Mouse (Mus musculus) stomach, postnatal 0 days (tissue): ENCODE measurements around the gene H2al1h. TPM values are rescaled to one million over a fixed set of nuclear protein-coding genes. Genes with fewer than 3 reads are reported as not detected.
"Not testable (repeated sequence)": the region's sequence is repeated elsewhere in the genome, so short reads cannot be mapped to it uniquely, and the experiment has no call there.

ENCODE experiments used
- ATAC-seq: fragments of 200-750 bp; cut with Nextera tagmentation; 2 replicates; pipeline ENCODE4 v1.8.0; 2017; ENCODE audit not compliant: low FRiP score, low TSS enrichment
- DNase-seq: peaks from one replicate; pipeline ENCODE4 v3.0.0-alpha.2; 2016; ENCODE audit warnings: low spot score
- H3K27ac ChIP-seq: fragments of 300-500 bp; sonication (generic); replicated peaks from 2 replicates; pipeline ENCODE4 v1.5.1; 2014; ENCODE audit warnings: mild to moderate bottlenecking, control low read depth
- H3K27me3 ChIP-seq: fragments of 300-500 bp; sonication (generic); 2 replicates; pipeline ENCODE4 v1.6.1; 2014; ENCODE audit warnings: low read length; ENCODE audit not compliant: control insufficient read depth, insufficient read depth
- H3K36me3 ChIP-seq: fragments of 300-500 bp; sonication (generic); 2 replicates; pipeline ENCODE4 v1.6.1; 2014; ENCODE audit warnings: low read length, mixed read lengths; ENCODE audit not compliant: control insufficient read depth, insufficient read depth
- H3K4me1 ChIP-seq: fragments of 300-500 bp; sonication (generic); replicated peaks from 2 replicates; pipeline ENCODE4 v1.6.1; 2014; ENCODE audit warnings: antibody characterized with exemption; ENCODE audit not compliant: control insufficient read depth, insufficient read depth
- H3K4me2 ChIP-seq: fragments of 300-500 bp; sonication (generic); replicated peaks from 2 replicates; pipeline ENCODE4 v1.6.1; 2014; ENCODE audit warnings: low read depth, mild to moderate bottlenecking, control low read depth, moderate library complexity
- H3K4me3 ChIP-seq: fragments of 300-500 bp; sonication (generic); 2 replicates; pipeline ENCODE4 v1.5.1; 2014; ENCODE audit warnings: low read depth, low read length, control low read depth
- H3K9ac ChIP-seq: fragments of 300-500 bp; sonication (generic); 2 replicates; pipeline ENCODE4 v1.6.1; 2014; ENCODE audit warnings: mild to moderate bottlenecking, low read length, control low read depth, mixed read lengths
- H3K9me3 ChIP-seq: fragments of 300-500 bp; sonication (generic); 2 replicates; pipeline ENCODE4 v1.6.1; 2016; ENCODE audit warnings: low read length; ENCODE audit not compliant: control insufficient read depth
- CTCF ChIP-seq: IDR thresholded peaks from 2 replicates; pipeline ENCODE4 v1.5.1; 2016; ENCODE audit warnings: antibody characterized with exemption, low read depth, mild to moderate bottlenecking, moderate library complexity
- EP300 ChIP-seq: optimal IDR thresholded peaks from 2 replicates; pipeline ENCODE3; 2016; ENCODE audit warnings: antibody characterized with exemption
- WGBS: fragments of 180-500 bp; shearing (Covaris S2); extraction: QIAGEN DNeasy Blood & Tissue Kit; methylation state at CpG from one replicate; pipeline ENCODE4 v1.1.7; 2014; 5-methylcytosine and 5-hydroxymethylcytosine counted together
- polyA plus RNA-seq: library from polyadenylated mRNA; unstranded; fragments of >200 nt; fragmentation: Nextera tagmentation; extraction: Ambion mirVana; gene quantifications from 2 replicates; pipeline ENCODE4 v1.2.1, GENCODE M21; 2015

The H2al1h gene
- not detected in 2 replicates for polyA plus RNA-seq

DNA sequence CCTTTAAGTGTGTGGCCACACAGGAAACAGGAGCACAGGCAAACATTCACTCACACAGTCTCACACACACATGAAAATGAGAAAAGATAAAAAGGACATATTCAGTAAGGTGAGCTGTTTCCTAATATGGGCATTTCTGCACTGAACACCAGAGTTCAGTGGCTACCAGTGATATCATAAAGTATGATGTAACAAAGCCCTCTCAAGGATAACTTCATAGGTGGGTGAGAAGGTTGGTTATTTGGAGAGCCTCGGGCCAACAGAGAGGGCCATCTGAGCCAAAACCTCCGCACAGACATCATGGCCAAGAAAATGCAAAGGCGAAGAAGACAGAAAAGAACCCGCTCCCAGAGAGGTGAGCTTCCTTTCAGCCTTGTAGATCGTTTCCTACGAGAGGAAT, at the start of gene H2al1h:
TSS of gene H2al1h (plus strand) at position 301 of the 400 bp plus-strand sequence.
- not testable (repeated sequence) for DNase-seq, H3K27ac ChIP-seq, H3K4me2 ChIP-seq, H3K9me3 ChIP-seq, H3K9ac ChIP-seq, H3K4me3 ChIP-seq, H3K27me3 ChIP-seq, ATAC-seq, H3K36me3 ChIP-seq, H3K4me1 ChIP-seq
- no CpG with 5 or more reads among the region's 6 CpGs for WGBS

DNA sequence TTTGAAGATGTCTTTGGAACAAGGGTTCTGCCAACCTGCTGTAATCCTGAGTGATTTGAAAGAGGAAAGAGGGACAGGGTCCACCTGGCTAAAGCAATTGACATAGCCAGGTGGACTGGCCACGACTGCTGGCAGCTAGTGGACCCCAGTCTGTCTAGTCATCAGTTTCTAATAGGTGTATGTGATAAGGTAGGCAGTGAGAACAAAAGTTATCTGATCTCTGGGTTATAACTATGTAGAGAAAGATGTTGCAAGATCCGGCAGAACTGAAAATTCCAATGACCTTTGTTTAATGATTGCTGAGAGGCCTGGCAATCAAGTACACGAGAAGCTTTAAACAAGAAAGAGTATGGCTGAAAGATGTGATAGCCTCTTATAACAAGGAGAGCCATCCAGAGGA, 48.1 kb upstream of the H2al1h start:
- H3K9ac ChIP-seq, result no peak overlapping the region
- no peak overlapping the region for H3K4me3 ChIP-seq
- no peaks in the 10 kb centered on the region for H3K9me3 ChIP-seq
- no peak for DNase-seq
- H3K4me1 ChIP-seq, result no peaks in the 10 kb centered on the region
- no peak for ATAC-seq
- no peaks in the 10 kb centered on the region for H3K27me3 ChIP-seq
- H3K4me2 ChIP-seq, result no peak overlapping the region
- no peak overlapping the region for H3K27ac ChIP-seq
- TF ChIP-seq EP300 (no peak), CTCF (no peak)
- WGBS, result 66% methylated on average over 3 of the region's 3 CpGs
- H3K36me3 ChIP-seq, result no peaks in the 10 kb centered on the region

DNA sequence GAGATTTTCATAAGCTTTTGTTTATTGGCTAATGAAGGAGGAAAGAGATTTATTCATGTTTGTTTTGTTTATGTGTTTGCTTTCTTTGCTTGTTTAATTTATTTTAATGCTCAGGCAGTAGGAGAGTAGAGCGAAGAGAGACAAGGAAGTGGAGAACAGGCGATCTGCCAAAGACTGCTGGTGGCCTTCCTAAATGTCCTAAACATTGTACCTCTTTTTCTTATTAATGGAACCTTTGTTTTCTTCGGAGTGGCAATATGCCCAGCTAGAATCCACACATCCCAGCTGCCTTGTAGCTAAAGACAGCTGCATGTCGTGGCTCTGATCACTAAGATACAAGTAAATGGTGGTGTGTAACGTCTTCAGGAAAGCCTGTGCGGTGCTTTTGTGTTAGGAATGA, 44.2 kb upstream of the H2al1h start:
- no peak overlapping the region for H3K4me3 ChIP-seq
- 67% methylated on average over 6 of the region's 6 CpGs for WGBS
- H3K4me2 ChIP-seq, result no peak overlapping the region
- no peaks in the 10 kb centered on the region for H3K27me3 ChIP-seq
- H3K27ac ChIP-seq, result no peak overlapping the region
- TF ChIP-seq EP300 (no peak), CTCF (no peak)
- no peaks in the 10 kb centered on the region for H3K9me3 ChIP-seq
- H3K4me1 ChIP-seq, result no peaks in the 10 kb centered on the region
- DNase-seq (no peak), ATAC-seq (no peak)
- no peak overlapping the region for H3K9ac ChIP-seq
- no peaks in the 10 kb centered on the region for H3K36me3 ChIP-seq

DNA sequence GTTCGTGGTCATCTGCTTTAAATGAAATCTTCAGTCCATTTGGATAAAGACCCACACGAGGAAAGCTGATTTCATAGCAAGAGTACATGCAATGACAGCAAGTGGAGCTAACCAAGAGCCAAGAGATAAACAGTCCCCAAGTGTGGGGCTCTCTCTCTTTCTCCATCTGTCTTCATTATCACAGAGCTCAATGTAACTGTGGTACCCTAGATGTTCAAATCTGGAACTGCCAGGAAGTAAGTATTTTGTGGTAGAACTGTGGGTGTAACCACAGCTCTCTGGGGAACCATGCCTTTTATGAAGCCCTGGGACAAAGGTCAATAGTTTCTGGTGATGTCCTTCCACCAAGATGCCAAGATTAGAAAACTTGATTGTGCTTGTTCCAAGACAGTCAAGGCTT, 40.6 kb upstream of the H2al1h start:
- no peak for TF ChIP-seq EP300
- no peak for TF ChIP-seq CTCF
- Histone ChIP-seq H3K27ac (no peak overlapping the region), H3K9me3 (no peaks in the 10 kb centered on the region), H3K4me1 (no peaks in the 10 kb centered on the region), H3K36me3 (no peaks in the 10 kb centered on the region), H3K27me3 (no peaks in the 10 kb centered on the region), H3K4me2 (no peak overlapping the region), H3K9ac (no peak overlapping the region), H3K4me3 (no peak overlapping the region)
- DNase-seq, result no peak
- WGBS, result 59% methylated on average over 2 of the region's 2 CpGs
- ATAC-seq, result no peak

DNA sequence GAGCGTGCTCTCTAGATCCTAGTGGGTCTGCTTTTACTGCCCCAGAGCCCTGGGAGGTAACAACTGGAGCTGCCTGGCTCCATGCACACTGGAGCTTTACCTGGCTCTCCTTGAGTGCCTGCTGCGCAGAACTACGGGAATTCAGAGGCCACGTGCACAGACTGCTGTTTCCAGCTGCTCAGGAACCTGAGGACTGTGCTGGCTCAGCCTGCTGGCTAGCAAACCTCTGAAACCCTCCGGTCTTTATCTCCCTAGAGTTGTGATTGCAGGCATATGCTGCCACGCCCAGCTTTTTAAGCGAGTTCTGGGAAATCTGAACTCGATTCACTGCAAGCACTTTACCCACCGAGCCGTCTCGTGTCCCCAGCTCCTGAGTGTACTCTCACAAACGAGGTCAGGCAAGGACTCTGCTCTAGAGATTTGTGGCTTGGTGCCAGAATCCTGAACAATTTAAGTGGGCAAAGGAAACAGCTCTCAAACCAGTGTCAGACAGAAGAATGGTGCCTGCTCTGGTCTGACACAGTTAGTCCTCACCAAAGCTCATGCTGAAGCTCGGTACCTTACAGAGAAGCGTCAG, 32.9 kb upstream of the H2al1h start:
- 56% methylated on average over 14 of the region's 14 CpGs for WGBS
- peak; percentile 14 for DNase-seq

DNA sequence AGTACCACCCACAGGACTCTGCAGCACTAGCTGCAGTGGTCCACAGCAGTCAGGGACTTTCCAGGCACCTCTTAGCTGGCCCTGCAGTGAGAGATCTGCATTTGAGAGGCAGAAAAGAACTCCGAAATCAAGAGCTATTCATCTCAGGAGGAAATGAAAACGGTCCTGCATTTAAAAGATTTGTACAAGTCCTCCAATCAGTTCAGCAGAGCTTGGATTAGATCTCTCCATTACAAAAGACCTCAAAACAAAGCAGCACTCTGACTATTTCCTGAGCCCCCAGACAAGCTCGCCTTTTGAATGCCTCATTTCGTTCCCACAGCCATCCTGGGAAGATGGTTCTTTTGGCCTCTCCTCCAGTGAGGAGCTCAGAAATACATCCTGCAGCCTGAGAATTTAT, 32.0 kb upstream of the H2al1h start:
- no peak for TF ChIP-seq CTCF
- no peak overlapping the region for H3K27ac ChIP-seq

More for the DNA sequence above, 32.9 kb upstream of the H2al1h start:
- H3K4me1 ChIP-seq, result no peaks in the 10 kb centered on the region
- H3K9ac ChIP-seq, result no peak overlapping the region
- no peaks in the 10 kb centered on the region for H3K27me3 ChIP-seq
- no peak overlapping the region for H3K4me2 ChIP-seq
- no peaks in the 10 kb centered on the region for H3K36me3 ChIP-seq
- no peak overlapping the region for H3K27ac ChIP-seq
- 0 out of 2 replicates have a peak, but pooled peaks have one; percentile 29 for ATAC-seq
- TF ChIP-seq EP300 (no peak), CTCF (no peak)
- H3K4me3 ChIP-seq, result no peak overlapping the region
- no peaks in the 10 kb centered on the region for H3K9me3 ChIP-seq

DNA sequence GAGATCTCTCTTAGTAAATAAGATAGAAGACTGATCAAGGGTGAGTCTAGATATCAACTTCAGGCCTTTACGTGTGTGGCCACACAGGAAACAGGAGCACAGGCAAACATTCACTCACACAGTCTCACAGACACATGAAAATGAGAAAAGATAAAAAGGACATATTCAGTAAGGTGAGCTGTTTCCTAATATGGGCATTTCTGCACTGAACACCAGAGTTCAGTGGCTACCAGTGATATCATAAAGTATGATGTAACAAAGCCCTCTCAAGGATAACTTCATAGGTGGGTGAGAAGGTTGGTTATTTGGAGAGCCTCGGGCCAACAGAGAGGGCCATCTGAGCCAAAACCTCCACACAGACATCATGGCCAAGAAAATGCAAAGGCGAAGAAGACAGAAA, 22.3 kb upstream of the H2al1h start, which contains the start of gene H2al1a:
TSS of gene H2al1a (plus strand) at position 301 of the 400 bp plus-strand sequence.
- not testable (repeated sequence) for H3K4me2 ChIP-seq, H3K4me3 ChIP-seq, ATAC-seq, H3K36me3 ChIP-seq, H3K9ac ChIP-seq, H3K27ac ChIP-seq, DNase-seq, H3K9me3 ChIP-seq, H3K27me3 ChIP-seq, H3K4me1 ChIP-seq
- no CpG with 5 or more reads among the region's 3 CpGs for WGBS

More for the DNA sequence above, 32.0 kb upstream of the H2al1h start:
- Histone ChIP-seq H3K9me3 (no peaks in the 10 kb centered on the region), H3K4me1 (no peaks in the 10 kb centered on the region), H3K27me3 (no peaks in the 10 kb centered on the region), H3K9ac (no peak overlapping the region), H3K36me3 (no peaks in the 10 kb centered on the region), H3K4me2 (no peak overlapping the region), H3K4me3 (no peak overlapping the region)
- ATAC-seq (no peak), DNase-seq (no peak)
- 66% methylated on average over 4 of the region's 4 CpGs for WGBS

DNA sequence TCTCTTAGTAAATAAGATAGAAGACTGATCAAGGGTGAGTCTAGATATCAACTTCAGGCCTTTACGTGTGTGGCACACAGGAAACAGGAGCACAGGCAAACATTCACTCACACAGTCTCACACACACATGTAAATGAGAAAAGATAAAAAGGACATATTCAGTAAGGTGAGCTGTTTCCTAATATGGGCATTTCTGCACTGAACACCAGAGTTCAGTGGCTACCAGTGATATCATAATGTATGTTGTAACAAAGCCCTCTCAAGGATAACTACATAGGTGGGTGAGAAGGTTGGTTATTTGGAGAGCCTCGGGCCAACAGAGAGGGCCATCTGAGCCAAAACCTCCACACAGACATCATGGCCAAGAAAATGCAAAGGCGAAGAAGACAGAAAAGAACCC, 19.2 kb upstream of the H2al1h start, which contains the start of gene H2al1b:
TSS of gene H2al1b (plus strand) at position 301 of the 400 bp plus-strand sequence.
- not testable (repeated sequence) for H3K4me2 ChIP-seq, H3K27me3 ChIP-seq, H3K36me3 ChIP-seq, H3K9me3 ChIP-seq, H3K27ac ChIP-seq, H3K4me1 ChIP-seq, H3K4me3 ChIP-seq, DNase-seq, H3K9ac ChIP-seq, ATAC-seq
- WGBS, result 83% methylated on average over 1 of the region's 3 CpGs

DNA sequence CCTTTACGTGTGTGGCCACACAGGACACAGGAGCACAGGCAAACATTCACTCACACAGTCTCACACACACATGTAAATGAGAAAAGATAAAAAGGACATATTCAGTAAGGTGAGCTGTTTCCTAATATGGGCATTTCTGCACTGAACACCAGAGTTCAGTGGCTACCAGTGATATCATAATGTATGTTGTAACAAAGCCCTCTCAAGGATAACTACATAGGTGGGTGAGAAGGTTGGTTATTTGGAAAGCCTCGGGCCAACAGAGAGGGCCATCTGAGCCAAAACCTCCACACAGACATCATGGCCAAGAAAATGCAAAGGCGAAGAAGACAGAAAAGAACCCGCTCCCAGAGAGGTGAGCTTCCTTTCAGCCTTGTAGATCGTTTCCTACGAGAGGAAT, 15.9 kb upstream of the H2al1h start, which contains the start of gene H2al1c:
TSS of gene H2al1c (plus strand) at position 301 of the 400 bp plus-strand sequence.
- 80% methylated on average over 1 of the region's 6 CpGs for WGBS
- H3K4me1 ChIP-seq, H3K9ac ChIP-seq, H3K27me3 ChIP-seq, H3K4me3 ChIP-seq, H3K36me3 ChIP-seq, ATAC-seq, DNase-seq, H3K27ac ChIP-seq, H3K9me3 ChIP-seq, H3K4me2 ChIP-seq: not testable (repeated sequence)
